Comparison of ENCODE assay signal across 17 mouse cellular contexts in genomic region chr4:98223429-98223828, GRCm38 (mm10).
DNase-seq lines count a peak whose midpoint lies in the region; ATAC-seq and TF ChIP-seq lines count a peak whose summit lies in the region.
"Had no signal": no experiment of that assay in that cellular context is flagged by ENCODE, and none has a peak within 500 bp of the region (broad histone marks: within the 10 kb centered on the region; RNA-seq: fewer than 3 reads in every experiment).

No protein-coding gene starts in this region.

- peak; percentile 88 for DNase-seq in midbrain, embryonic 11.5 days (ENCODE audit: low spot score, missing footprints)
- DNase-seq in embryo, embryonic 11 days = peak; percentile 68
- DNase-seq in forelimb bud, embryonic 11.5 days (ENCODE audit: low read depth, low spot score) = peak; percentile 93
- DNase-seq in neural tube, embryonic 11.5 days (ENCODE audit: low spot score) = peak; percentile 13
- no peak for DNase-seq in left cerebral cortex, postnatal 4 days
- DNase-seq in lung, adult 2 months = no peak
- DNase-seq: adrenal gland, postnatal 10 days; cerebellum, adult 9-11 months; heart, postnatal 14 days; liver, embryonic 13.5 days; right cerebral cortex, postnatal 14 days had no signal

- H3K27ac ChIP-seq in midbrain, embryonic 11.5 days (ENCODE audit: low read depth, low read length) = no peak overlapping the region
- H3K27ac ChIP-seq in midbrain, embryonic 15.5 days = no peak overlapping the region
- H3K27ac ChIP-seq in neural tube, embryonic 11.5 days (ENCODE audit: low read depth, low read length) = no peak overlapping the region
- H3K27ac ChIP-seq: forebrain, embryonic 15.5 days; layer of hippocampus, adult 2 months; liver, embryonic 13.5 days; midbrain, embryonic 10.5 days had no signal

- H3K9ac ChIP-seq in midbrain, embryonic 11.5 days (ENCODE audit: low read length) = no peak overlapping the region
- H3K9ac ChIP-seq in midbrain, embryonic 15.5 days = no peak overlapping the region
- H3K9ac ChIP-seq in neural tube, embryonic 11.5 days (ENCODE audit: low read length) = no peak overlapping the region
- H3K9ac ChIP-seq: forebrain, embryonic 15.5 days; liver, embryonic 13.5 days had no signal

- WGBS in midbrain, embryonic 11.5 days = 80% methylated on average over 8 of the region's 8 CpGs
- 67% methylated on average over 8 of the region's 8 CpGs for WGBS in midbrain, embryonic 15.5 days
- WGBS in neural tube, embryonic 11.5 days = 50% methylated on average over 8 of the region's 8 CpGs
- WGBS in lung, adult 2 months = 63% methylated on average over 8 of the region's 8 CpGs

- H3K4me1 ChIP-seq in midbrain, embryonic 11.5 days (ENCODE audit: control insufficient read depth, insufficient read depth, low read length) = no peaks in the 10 kb centered on the region
- no peaks in the 10 kb centered on the region for H3K4me1 ChIP-seq in midbrain, embryonic 15.5 days
- H3K4me1 ChIP-seq in neural tube, embryonic 11.5 days (ENCODE audit: control insufficient read depth, insufficient read depth, low read length) = no peaks in the 10 kb centered on the region
- no peaks in the 10 kb centered on the region for H3K4me1 ChIP-seq in lung, adult 2 months (ENCODE audit: control insufficient read depth, insufficient read depth, low read length)
- H3K4me1 ChIP-seq: liver, embryonic 13.5 days; midbrain, embryonic 10.5 days had no signal

- no peak overlapping the region for H3K4me3 ChIP-seq in midbrain, embryonic 11.5 days (ENCODE audit: low read depth, low read length)
- no peak overlapping the region for H3K4me3 ChIP-seq in midbrain, embryonic 15.5 days
- H3K4me3 ChIP-seq in neural tube, embryonic 11.5 days (ENCODE audit: low read depth, low read length) = no peak overlapping the region
- H3K4me3 ChIP-seq in lung, adult 2 months (replicated peaks; ENCODE audit: extremely low read depth, low read depth, low read length) = no peak overlapping the region
- H3K4me3 ChIP-seq: forebrain, embryonic 15.5 days; layer of hippocampus, adult 2 months; liver, embryonic 13.5 days; midbrain, embryonic 10.5 days had no signal

- no peaks in the 10 kb centered on the region for H3K36me3 ChIP-seq in midbrain, embryonic 11.5 days (ENCODE audit: control insufficient read depth, insufficient read depth, low read length)
- no peaks in the 10 kb centered on the region for H3K36me3 ChIP-seq in midbrain, embryonic 15.5 days (replicated peaks)
- no peaks in the 10 kb centered on the region for H3K36me3 ChIP-seq in neural tube, embryonic 11.5 days (ENCODE audit: control insufficient read depth, insufficient read depth, low read length)
- H3K36me3 ChIP-seq: forebrain, embryonic 15.5 days; G1E; liver, embryonic 13.5 days; midbrain, embryonic 10.5 days had no signal

- no peak overlapping the region for H3K4me2 ChIP-seq in midbrain, embryonic 11.5 days
- no peak overlapping the region for H3K4me2 ChIP-seq in midbrain, embryonic 15.5 days
- no peak overlapping the region for H3K4me2 ChIP-seq in neural tube, embryonic 11.5 days (ENCODE audit: low read depth)
- H3K4me2 ChIP-seq: forebrain, embryonic 15.5 days; liver, embryonic 13.5 days had no signal

- intact Hi-C loops in left cerebral cortex, postnatal 4 days (cut with DNase I) = no loop called here

- no peak for TF ChIP-seq POLR2A in lung, adult 2 months (IDR thresholded peaks at IDR 0.05; ENCODE audit: borderline replicate concordance, extremely low read depth, low read depth, low read length)

- ATAC-seq in midbrain, embryonic 11.5 days (ENCODE audit: low FRiP score) = no peak
- no peak for ATAC-seq in midbrain, embryonic 15.5 days (replicated peaks)
- ATAC-seq in neural tube, embryonic 11.5 days (ENCODE audit: insufficient read depth, low FRiP score, low TSS enrichment) = no peak
- ATAC-seq: forebrain, embryonic 15.5 days; lung, postnatal 0 days had no signal

- no peak for TF ChIP-seq CTCF in lung, adult 2 months (IDR thresholded peaks at IDR 0.05; ENCODE audit: insufficient read depth, low read length)

- H3K27me3 ChIP-seq in midbrain, embryonic 11.5 days (ENCODE audit: control insufficient read depth, insufficient read depth, low read length) = no peaks in the 10 kb centered on the region
- H3K27me3 ChIP-seq in midbrain, embryonic 15.5 days (replicated peaks) = no peaks in the 10 kb centered on the region
- no peaks in the 10 kb centered on the region for H3K27me3 ChIP-seq in neural tube, embryonic 11.5 days (ENCODE audit: control insufficient read depth, insufficient read depth, low read length)
- H3K27me3 ChIP-seq: forebrain, embryonic 15.5 days; liver, embryonic 13.5 days had no signal

- no peaks in the 10 kb centered on the region for H3K9me3 ChIP-seq in midbrain, embryonic 11.5 days (ENCODE audit: control insufficient read depth, low read length)
- no peaks in the 10 kb centered on the region for H3K9me3 ChIP-seq in midbrain, embryonic 15.5 days
- H3K9me3 ChIP-seq in neural tube, embryonic 11.5 days (ENCODE audit: control insufficient read depth, low read length) = no peaks in the 10 kb centered on the region
- H3K9me3 ChIP-seq: forebrain, embryonic 15.5 days; liver, embryonic 13.5 days; midbrain, embryonic 10.5 days had no signal

Comparison
In these comparisons a context has a peak if more than half of its experiments do, and no peak if none do; other contexts are left out.
1. DNase-seq: peak in midbrain, embryonic 11.5 days (single experiment), embryo, embryonic 11 days (single experiment), forelimb bud, embryonic 11.5 days (single experiment) and neural tube, embryonic 11.5 days (single experiment); none in left cerebral cortex, postnatal 4 days (single experiment) and lung, adult 2 months (single experiment).